Mouse (Mus musculus) gastrocnemius, postnatal 10 days (tissue): ENCODE data around the gene Cd300lf. TPM values are rescaled to one million over a fixed set of nuclear protein-coding genes. Genes with fewer than 3 reads are reported as not detected.
A peak's percentile ranks its signal among the peaks of the same experiment; 100 is the strongest.

Source experiments
- DNase-seq: peaks from one replicate; pipeline ENCODE4 v3.0.0; 2021; ENCODE audit warnings: mixed read lengths
- total RNA-seq, 2 experiments: library from RNA; stranded (reverse); gene quantifications; 2 replicates each; pipeline ENCODE4 v1.2.3; 2021

The Cd300lf gene
- total RNA-seq, 2 experiments from 2014 or later = 0.34 TPM; not detected in 1

DNA sequence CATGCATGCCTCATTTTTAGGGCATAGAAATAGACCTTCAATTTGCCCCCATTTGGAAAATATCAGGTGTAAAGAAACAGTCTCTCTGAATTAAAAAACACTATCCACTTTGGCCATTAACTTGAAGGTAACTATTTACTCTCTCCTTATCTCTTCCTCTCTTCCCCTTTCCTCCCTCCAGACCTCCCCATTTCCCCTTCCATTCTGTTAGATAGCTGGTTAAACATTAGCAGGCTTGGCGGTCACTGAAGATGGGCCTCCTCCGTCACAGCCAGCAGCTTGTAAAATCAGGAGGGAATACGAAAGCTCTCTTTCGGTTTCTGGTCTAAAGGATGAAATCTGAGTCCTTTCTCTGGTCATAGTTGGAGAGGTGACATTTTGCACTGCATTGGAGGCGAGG is 57.9 kb downstream of the Cd300lf start:
- no peak for DNase-seq

GRCm38 (mm10) chr11:115075407-115075806 is 58.4 kb downstream of the Cd300lf start:
- DNase-seq = no peak

DNA sequence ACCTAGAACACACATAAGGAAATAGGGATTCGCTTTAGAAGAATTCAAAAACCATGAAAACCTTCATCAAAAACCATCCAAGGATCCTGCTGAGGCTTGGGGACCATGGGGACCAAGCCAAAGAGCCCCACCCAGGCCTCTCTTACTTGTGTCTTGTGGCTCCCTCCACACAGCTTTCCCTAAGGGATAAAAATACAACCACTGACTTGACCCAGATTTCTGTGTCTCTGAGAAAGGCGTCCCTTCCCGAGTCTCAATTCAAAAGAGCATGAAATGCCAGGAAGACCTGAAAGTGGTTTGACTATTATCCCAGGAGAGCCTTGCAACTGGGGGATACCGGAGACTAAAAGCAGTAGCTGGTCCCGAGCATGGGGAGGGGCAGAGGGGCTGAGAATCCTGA is 60.8 kb downstream of the Cd300lf start:
- DNase-seq = no peak

- peak; percentile 45 for DNase-seq
These were observed 62.0 kb downstream of the Cd300lf start for GRCm38 (mm10) chr11:115071631-115072294.

- no peak for DNase-seq
These were observed 62.7 kb downstream of the Cd300lf start for GRCm38 (mm10) chr11:115071015-115071551.

- no peak for DNase-seq
These were observed 67.0 kb downstream of the Cd300lf start for GRCm38 (mm10) chr11:115066768-115067167.

Other genes starting within 250 kb of the Cd300lf start
- 1 to 10 TPM; 1.1 to 1.2 TPM for gene Cd300a, start 244.0 kb downstream of the Cd300lf start, total RNA-seq
- gene Cd300lb, start 199.6 kb downstream of the Cd300lf start, total RNA-seq = under 1 TPM; 0.35 to 0.47 TPM
- not detected for gene Cd300c, start 164.8 kb downstream of the Cd300lf start, total RNA-seq
- under 1 TPM; 0.34 to 0.47 TPM for gene Cd300ld, start 144.1 kb downstream of the Cd300lf start, total RNA-seq
- gene Cd300c2, start 132.1 kb downstream of the Cd300lf start, total RNA-seq = 1 to 10 TPM in 1 of 2 experiments, under 1 TPM in 1; 0.96 to 1.4 TPM
- under 1 TPM in 1 of 2 experiments, not detected in 1; 0.56 TPM for gene Cd300ld2, start 117.8 kb downstream of the Cd300lf start, total RNA-seq
- gene Cd300ld4, start 107.0 kb downstream of the Cd300lf start, total RNA-seq = under 1 TPM in 1 of 2 experiments, not detected in 1; 0.43 TPM
- 1 to 10 TPM; 1.4 to 4.7 TPM for gene Cd300ld5, start 96.2 kb downstream of the Cd300lf start, total RNA-seq
- gene Cd300ld3, start 85.6 kb downstream of the Cd300lf start, total RNA-seq = 1 to 10 TPM; 2.4 to 3.7 TPM
- gene Cd300e, start 71.8 kb downstream of the Cd300lf start, total RNA-seq = not detected
- gene Rab37, start 42.6 kb downstream of the Cd300lf start, total RNA-seq = under 1 TPM; 0.21 to 0.77 TPM
- gene Slc9a3r1, start 29.3 kb upstream of the Cd300lf start, total RNA-seq = 1 to 10 TPM; 6.5 to 8.3 TPM
- 1 to 10 TPM; 3.9 to 6.4 TPM for gene Tmem104, start 53.5 kb upstream of the Cd300lf start, total RNA-seq
- gene Nat9, start 53.9 kb upstream of the Cd300lf start, total RNA-seq = 10 to 100 TPM; 13.7 to 14.8 TPM
- under 1 TPM; 0.05 to 0.16 TPM for gene Grin2c, start 133.3 kb upstream of the Cd300lf start, total RNA-seq
- gene Fdxr, start 143.1 kb upstream of the Cd300lf start, total RNA-seq = 1 to 10 TPM; 5.0 to 5.7 TPM
- 1 to 10 TPM in 1 of 2 experiments, under 1 TPM in 1; 0.86 to 1.1 TPM for gene Fads6, start 163.7 kb upstream of the Cd300lf start, total RNA-seq
- gene Otop2, start 173.2 kb upstream of the Cd300lf start, total RNA-seq = not detected
- under 1 TPM; 0.09 to 0.16 TPM for gene Ush1g, start 188.0 kb upstream of the Cd300lf start, total RNA-seq
- gene Otop3, start 200.7 kb upstream of the Cd300lf start, total RNA-seq = not detected
- gene Hid1, start 233.8 kb upstream of the Cd300lf start, total RNA-seq = 1 to 10 TPM; 5.7 to 6.1 TPM
- gene Cdr2l, start 247.9 kb upstream of the Cd300lf start, total RNA-seq = 10 to 100 TPM in 1 of 2 experiments, 1 to 10 TPM in 1; 9.8 to 17.0 TPM